Mouse (Mus musculus) c-Kit-negative CD71-positive TER-119-positive erythroid progenitor cells, embryonic 14.5 days (primary cell): ENCODE measurements around the gene Olfr1337.
"Not testable (repeated sequence)": the region's sequence is repeated elsewhere in the genome, so short reads cannot be mapped to it uniquely, and the experiment has no call there.

ENCODE experiments used
- DNase-seq: peaks from one replicate; pipeline ENCODE4 v3.0.0-alpha.2; 2013; ENCODE audit warnings: low read depth, low spot score

Gene Olfr1337

GRCm38 (mm10) chr4:118782486-118782885 lies at the start of gene Olfr1337:
Gene Olfr1337, minus strand, starts transcription at chr4:118782586.
- no peak for DNase-seq

- DNase-seq: no peak
Observed at GRCm38 (mm10) chr4:118818921-118819320, 36.5 kb upstream of the Olfr1337 start.

GRCm38 (mm10) chr4:118809844-118810243 lies 27.5 kb upstream of the Olfr1337 start, which contains the start of gene Olfr1335:
Gene Olfr1335, minus strand, starts transcription at chr4:118809944.
- DNase-seq: no peak

- DNase-seq: not testable (repeated sequence)
Observed at GRCm38 (mm10) chr4:118792796-118793195, 10.4 kb upstream of the Olfr1337 start.

GRCm38 (mm10) chr4:118758637-118759036 lies 23.7 kb downstream of the Olfr1337 start, which contains the start of gene Olfr1338:
Gene Olfr1338, minus strand, starts transcription at chr4:118758737.
- no peak for DNase-seq

- no peak for DNase-seq
Observed at GRCm38 (mm10) chr4:118741881-118742280, 40.5 kb downstream of the Olfr1337 start.

- no peak for DNase-seq
Observed at GRCm38 (mm10) chr4:118740988-118741698, 41.2 kb downstream of the Olfr1337 start.

- DNase-seq: no peak
Observed at GRCm38 (mm10) chr4:118739574-118739973, 42.8 kb downstream of the Olfr1337 start.

- no peak for DNase-seq
Observed at GRCm38 (mm10) chr4:118731875-118732274, 50.5 kb downstream of the Olfr1337 start, which contains the start of gene Olfr1339. Gene Olfr1339, plus strand, starts transcription at chr4:118732175.
